Mouse (Mus musculus): Measurements from ENCODE around the gene Dbnl. TPM values are rescaled to one million over a fixed set of nuclear protein-coding genes. Genes with fewer than 3 reads are reported as not detected.
"Not testable (repeated sequence)": the region's sequence is repeated elsewhere in the genome, so short reads cannot be mapped to it uniquely, and the experiment has no call there.

Dbnl gene
- total RNA-seq, 2 experiments from 2014 or later: 23.6 to 27.1 TPM

GRCm38 (mm10) chr11:5795290-5795689 is 7.0 kb downstream of the Dbnl start:
- DNase-seq: no peak

GRCm38 (mm10) chr11:5795706-5796105 is 7.4 kb downstream of the Dbnl start:
- DNase-seq: peak; percentile 22

- DNase-seq: no peak
Measured at GRCm38 (mm10) chr11:5796939-5797338, 8.7 kb downstream of the Dbnl start.

- DNase-seq: no peak
Measured at GRCm38 (mm10) chr11:5797371-5797770, 9.1 kb downstream of the Dbnl start.

- DNase-seq: no peak
Measured at GRCm38 (mm10) chr11:5797928-5798327, 9.6 kb downstream of the Dbnl start.

DNA sequence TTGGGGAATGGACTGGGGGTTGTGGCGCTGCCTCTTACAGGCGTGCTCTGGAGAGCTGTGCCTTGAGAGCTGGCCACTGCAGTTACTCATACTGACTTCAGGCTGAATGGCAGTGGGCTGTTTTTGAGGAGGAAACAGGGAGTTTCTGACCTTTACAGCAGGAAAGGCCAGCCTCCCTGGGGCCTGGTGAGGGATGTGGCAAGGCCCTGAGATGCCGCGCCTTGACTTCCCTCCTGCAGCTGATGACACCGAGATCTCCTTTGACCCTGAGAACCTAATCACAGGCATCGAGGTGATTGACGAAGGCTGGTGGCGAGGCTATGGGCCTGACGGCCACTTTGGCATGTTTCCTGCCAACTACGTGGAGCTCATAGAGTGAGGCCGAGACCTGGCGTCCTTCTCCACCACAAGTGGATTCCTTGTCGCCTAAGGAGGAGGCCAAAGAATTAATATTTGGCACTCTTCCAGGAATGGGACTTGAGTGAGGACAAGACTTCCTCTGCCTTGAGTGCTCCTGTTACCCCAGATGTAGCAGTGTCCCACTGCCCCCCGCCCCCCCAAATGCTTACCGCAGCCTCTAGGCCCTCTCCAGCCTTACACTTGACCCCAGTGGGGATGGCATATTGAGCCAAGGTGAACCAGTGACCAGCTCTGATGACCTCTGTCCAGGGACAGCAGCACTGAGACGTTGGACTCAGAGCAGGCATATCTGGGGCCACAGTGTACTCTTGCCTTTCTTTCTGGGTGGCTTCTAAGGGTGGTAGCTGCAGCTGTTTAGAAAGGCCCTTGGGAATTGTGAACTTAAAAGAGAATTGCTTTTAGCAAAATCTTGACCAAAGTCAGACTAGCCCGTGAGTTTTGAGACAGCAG is 11.6 kb downstream of the Dbnl start:
- DNase-seq: peak; percentile 41

DNA sequence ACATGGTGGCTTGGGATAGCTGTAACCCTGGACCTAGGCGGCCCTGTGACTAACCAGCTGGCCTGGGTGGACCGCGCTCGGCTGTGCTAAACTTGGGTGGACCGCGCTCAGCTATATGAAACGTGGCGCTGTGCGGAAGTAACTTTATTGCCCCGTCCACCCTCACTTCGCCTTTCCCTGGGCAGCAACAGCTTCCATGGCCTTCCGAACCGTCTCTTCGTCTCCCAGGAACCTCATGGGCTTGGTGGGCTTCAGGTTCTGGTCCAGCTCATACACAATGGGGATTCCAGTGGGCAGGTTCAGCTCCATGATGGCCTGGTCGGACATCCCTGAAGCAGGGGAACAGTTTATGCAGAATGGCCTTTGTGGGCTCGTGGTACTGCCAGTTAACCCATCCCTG is 13.2 kb downstream of the Dbnl start:
- no peak for DNase-seq

GRCm38 (mm10) chr11:5802005-5802404 is 13.7 kb downstream of the Dbnl start:
- peak; percentile 48 for DNase-seq

GRCm38 (mm10) chr11:5802457-5803217 is 14.3 kb downstream of the Dbnl start:
- DNase-seq: no peak

GRCm38 (mm10) chr11:5803551-5803981 is 15.3 kb downstream of the Dbnl start, which contains the start of gene Pgam2:
Pgam2 (minus strand) TSS chr11:5803733.
- DNase-seq: peak; percentile 52

DNA sequence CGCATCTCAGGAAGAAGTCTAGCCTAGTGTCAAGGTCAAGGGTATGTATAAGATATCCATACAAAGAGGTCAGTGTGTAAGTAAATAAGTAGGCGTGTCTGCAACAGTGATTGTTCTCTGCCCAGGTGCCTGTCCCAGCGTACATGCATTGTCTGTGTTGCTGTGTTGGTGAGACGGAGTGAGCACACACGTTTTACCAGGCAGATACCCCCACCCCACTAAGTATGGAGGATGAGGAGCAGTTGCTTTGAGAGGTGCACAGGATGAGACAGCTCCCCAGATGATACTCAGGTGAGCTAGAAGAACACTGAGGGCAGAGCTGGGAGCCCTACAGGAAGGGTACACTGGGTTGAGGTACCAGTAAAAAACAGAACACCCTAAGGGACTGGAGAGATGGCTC is 15.9 kb downstream of the Dbnl start:
- DNase-seq: no peak

- DNase-seq: no peak
Measured at GRCm38 (mm10) chr11:5805711-5806110, 17.4 kb downstream of the Dbnl start.

DNA sequence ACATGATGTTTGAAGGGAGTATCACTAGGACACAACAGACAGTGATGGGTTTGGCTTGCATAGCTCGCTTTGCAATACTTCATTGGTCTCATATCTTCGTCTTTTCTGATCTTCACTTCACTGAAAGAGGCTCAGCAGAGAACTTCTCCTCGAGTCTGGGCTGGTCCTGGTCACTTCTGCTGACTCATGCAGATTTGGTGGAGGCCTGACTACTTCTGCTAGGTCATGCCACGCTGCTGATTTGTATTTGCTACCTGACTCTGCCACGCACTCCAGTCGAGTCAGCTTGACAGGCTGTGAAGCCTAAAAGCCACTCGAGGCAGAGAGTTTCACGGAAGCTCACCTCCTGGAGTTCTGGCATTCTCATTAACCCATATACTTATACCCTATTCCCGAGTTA is 19.7 kb downstream of the Dbnl start:
- no peak for DNase-seq

DNA sequence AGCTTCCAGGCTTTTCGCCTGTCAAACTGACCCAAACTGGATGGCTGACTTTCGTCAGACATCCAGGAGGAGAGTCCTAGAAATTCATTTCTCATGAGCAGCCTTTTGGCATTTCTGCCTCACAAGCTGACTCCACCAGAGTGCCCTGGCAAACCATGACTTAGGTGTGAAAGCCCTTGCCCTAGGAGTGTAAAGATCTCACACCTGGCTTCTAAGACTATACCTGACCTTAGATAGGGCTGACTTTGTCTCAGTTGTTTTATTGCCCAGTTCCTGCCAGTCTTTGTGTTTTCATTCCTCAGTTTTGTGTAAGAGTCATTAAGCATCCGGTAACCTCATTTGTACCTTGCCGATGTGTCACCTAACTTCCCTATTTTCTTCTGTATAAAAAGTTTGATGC is 21.2 kb downstream of the Dbnl start:
- not testable (repeated sequence) for DNase-seq

- DNase-seq: no peak
Measured at GRCm38 (mm10) chr11:5813381-5813780, 25.1 kb downstream of the Dbnl start.

DNA sequence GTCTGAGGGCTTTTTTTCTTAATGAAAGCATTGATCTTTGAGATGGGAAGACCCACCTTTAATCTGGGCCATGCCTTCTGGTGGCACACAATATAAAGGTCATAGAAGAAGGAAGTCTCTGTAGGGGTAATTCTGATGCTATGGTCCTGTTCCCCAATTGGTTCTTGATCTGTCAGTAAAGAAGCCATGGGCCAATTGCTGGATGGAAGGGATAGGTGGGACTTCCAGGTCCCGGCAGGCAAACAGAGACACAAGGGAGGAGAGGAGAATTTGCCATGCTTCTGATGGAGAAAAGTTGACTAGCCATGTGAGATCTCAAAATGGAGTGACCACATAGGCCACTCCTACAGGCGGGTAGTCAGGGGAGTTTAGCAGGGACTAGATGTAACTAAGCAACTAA is 30.9 kb downstream of the Dbnl start:
- no peak for DNase-seq

GRCm38 (mm10) chr11:5825432-5825831 is 37.1 kb downstream of the Dbnl start:
- DNase-seq: no peak

DNA sequence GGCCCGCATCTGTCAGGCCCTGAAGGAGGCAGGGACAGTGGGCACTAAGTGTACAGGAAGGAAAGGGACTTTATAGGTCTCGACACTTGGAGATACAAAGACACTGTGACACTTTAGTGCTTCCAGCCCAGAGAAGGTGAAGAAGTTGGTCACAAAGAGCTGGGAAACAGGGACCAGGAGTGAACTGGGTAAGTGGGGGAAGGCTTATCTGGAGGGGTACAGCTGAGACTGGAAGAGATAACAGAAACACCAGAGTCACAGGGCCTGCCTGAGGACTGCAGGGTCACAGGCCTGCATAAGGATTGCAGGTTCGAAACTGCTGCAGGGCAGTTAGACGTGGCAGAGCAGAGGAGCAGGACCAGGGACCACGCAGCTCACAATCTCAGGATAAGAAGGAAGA is 39.6 kb downstream of the Dbnl start:
- no peak for DNase-seq

DNA sequence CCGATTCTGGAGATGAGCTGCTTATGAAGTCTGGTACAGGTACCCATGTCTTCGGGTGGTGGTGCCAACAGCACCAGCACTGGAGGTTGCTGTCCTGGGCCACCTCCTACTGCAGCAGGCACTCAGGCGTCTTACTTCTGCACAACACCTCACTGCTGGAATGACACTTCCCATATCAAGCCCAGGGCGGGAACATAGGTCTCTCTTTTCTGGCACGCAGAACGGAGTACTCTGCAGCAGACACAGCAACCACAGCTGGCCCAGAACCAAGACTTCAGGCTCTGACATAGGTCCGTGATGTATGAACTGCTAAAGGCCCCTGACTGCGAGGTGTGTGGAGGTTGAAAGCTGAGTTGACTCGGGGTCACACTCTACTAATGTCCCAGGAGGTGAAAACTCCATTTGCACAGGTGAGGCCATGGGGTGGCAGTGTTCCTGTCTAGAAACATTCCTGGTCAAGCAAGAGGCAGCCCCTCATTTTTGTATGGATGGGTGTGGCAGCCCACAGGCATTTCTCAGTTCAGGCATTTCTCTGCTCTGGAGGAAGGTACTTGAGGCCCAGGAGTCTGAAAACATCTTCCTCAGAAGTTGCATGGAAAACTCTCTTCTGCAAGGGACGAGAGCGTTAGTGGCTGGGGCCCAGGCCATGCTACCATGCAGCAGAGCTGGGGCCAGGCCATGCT is 40.4 kb downstream of the Dbnl start:
- no peak for DNase-seq

GRCm38 (mm10) chr11:5829327-5829726 is 41.0 kb downstream of the Dbnl start:
- no peak for DNase-seq

DNA sequence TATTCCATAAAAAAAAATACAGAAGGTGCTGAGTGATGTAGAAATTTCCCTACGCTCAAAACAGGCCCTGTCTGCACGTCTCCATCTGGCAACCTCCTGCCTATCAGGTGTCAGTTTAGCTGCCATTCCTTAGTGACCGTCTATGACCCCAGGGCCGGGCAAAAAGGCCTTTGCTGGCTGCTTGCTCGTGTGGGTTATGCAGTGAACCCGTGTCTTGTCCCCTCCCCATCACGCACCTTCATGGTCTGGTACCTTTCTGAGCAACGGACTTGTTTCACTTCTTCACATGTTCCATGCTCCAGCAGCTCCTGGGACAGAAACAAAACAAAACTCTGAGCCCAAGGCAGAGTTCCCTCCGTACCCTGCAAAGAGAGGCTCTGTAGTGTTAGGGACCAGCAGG is 46.2 kb downstream of the Dbnl start:
- DNase-seq: no peak

GRCm38 (mm10) chr11:5835057-5835456 is 46.8 kb downstream of the Dbnl start:
- no peak for DNase-seq

DNA sequence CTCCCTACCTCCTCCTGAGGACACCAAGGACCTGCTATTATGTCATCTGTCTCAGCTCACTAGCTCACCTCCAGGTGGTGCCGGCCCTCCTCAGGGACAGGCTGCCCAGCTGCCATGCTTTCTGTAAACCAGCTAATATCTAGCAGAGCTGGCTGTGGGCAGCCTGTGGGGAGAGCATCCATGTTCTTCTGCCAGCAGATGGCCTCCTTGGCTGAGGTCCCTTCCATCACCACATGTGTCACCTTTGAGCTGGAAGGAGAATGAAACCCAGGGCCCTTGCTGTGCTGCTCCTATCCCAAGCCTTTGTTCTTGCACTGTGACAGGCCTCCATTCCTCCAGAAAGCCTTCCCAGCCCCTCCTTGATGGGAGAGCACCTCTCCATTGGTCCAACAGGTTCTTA is 47.8 kb downstream of the Dbnl start:
- DNase-seq: no peak
